Mouse (Mus musculus) CH12.LX (cell line): ENCODE results near the gene Mob3b.

Experiments
- CHD2 ChIP-seq: IDR thresholded peaks from 2 replicates; pipeline ENCODE4 v1.6.1; 2011; ENCODE audit warnings: low read length, improper control_type of control experiment
- EP300 ChIP-seq: IDR thresholded peaks from 2 replicates; pipeline ENCODE4 v1.6.1; 2011; ENCODE audit warnings: low read length, improper control_type of control experiment
- NRF1 ChIP-seq: IDR thresholded peaks from 2 replicates; pipeline ENCODE4 v1.6.1; 2014; ENCODE audit warnings: low read depth, mild to moderate bottlenecking, inconsistent platforms, low read length, improper control_type of control experiment, moderate library complexity
- POLR2A ChIP-seq: IDR thresholded peaks from 2 replicates; pipeline ENCODE4 v1.6.1; 2011; ENCODE audit warnings: low read depth, mild to moderate bottlenecking, improper control_type of control experiment, low read length
- RCOR1 ChIP-seq: conservative IDR thresholded peaks from 2 replicates; pipeline ENCODE4 v1.6.1; 2012; ENCODE audit warnings: low read depth, mild to moderate bottlenecking, inconsistent platforms, low read length, improper control_type of control experiment

GRCm38 (mm10) chr4:34953716-34954115 lies 203.6 kb downstream of the Mob3b start:
- no peak for TF ChIP-seq RCOR1
- TF ChIP-seq EP300, result no peak
- no peak for TF ChIP-seq POLR2A
- TF ChIP-seq CHD2, result no peak
- no peak for TF ChIP-seq NRF1
